Mouse (Mus musculus) neutrophil, adult 83 days (primary cell): ENCODE data around the gene Glmn. TPM values are rescaled to one million over a fixed set of nuclear protein-coding genes. Genes with fewer than 3 reads are reported as not detected.

Experiments
- total RNA-seq, 2 experiments: library from RNA; stranded (reverse); gene quantifications; one replicate each; pipeline ENCODE4 v1.2.4; 2023

The Glmn gene
- 1 to 10 TPM; 2.3 to 4.0 TPM for total RNA-seq

DNA sequence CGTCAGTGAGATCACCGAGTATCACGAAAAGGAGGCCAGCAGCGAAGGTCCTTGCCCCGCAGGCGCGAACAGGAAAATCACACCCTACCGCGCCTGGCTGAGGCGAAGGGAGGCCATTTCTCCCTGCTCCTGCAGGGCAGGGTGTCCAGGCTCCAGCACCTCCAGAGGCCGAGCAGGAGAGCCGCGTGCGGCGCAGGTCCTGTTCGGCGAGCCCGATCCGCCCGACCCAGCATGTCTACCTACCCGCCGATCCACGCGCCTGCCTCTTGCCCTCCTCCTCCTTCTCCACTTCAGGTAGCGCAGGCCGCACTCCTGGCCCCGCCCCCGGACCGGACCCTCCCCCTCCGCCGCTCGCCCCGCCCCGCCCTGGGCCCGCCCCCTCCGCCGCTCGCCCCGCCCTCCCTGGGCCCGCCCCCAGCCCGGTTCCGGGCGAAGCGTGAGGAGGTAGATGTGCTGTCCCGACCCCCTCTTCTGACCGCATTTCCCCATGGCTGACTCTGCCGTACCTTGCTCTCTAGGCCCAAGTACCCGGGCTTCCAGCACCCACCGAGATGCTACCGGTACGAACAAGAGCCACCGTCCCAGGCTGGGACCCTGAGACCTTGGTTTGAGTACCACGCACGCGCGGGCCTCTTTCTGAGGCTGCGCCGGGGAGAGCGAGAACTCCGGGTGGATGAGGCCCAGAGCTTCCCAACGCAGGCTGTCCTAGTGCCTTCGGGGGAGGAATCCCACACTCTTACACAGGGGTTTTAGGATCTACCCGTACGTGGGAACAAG is at the start of gene Glmn, which contains the start of gene Rpap2:
Gene Glmn (minus strand): TSS at position 588 of the 777 bp plus-strand sequence.
Gene Rpap2 (plus strand): TSS at position 73 of the 777 bp plus-strand sequence.

GRCm38 (mm10) chr5:107534581-107534980 is 63.1 kb downstream of the Glmn start, which contains the start of gene 1700028K03Rik:
TSS of gene 1700028K03Rik (plus strand) at chr5:107534709.

GRCm38 (mm10) chr5:107507321-107507720 is 90.4 kb downstream of the Glmn start, which contains the start of gene Gm42669:
TSS of gene Gm42669 (plus strand) at chr5:107507621.

Other genes with a start within 250 kb of the Glmn start
- not detected for gene Ephx4, start 195.2 kb downstream of the Glmn start, total RNA-seq
- not detected for gene Lpcat2b, start 166.3 kb downstream of the Glmn start, total RNA-seq
- gene Btbd8, start 159.9 kb downstream of the Glmn start, total RNA-seq = 1 to 10 TPM; 2.7 to 5.4 TPM
- not detected for gene Gm42669, start 90.3 kb downstream of the Glmn start, total RNA-seq
- gene 1700028K03Rik, start 63.2 kb downstream of the Glmn start, total RNA-seq = not detected
- 1 to 10 TPM; 5.9 to 6.9 TPM for gene Rpap2, start 515 bp downstream of the Glmn start, total RNA-seq
- gene Gfi1, start 128.1 kb upstream of the Glmn start, total RNA-seq = 10 to 100 TPM; 24.6 to 27.7 TPM
- gene Ube2d2b, start 232.2 kb upstream of the Glmn start, total RNA-seq = not detected